Mouse (Mus musculus): ENCODE results near the gene Jam3. TPM values are rescaled to one million over a fixed set of nuclear protein-coding genes. Genes with fewer than 3 reads are reported as not detected.

Gene Jam3
- polyA plus RNA-seq, 1 experiment from 2014 or later = 50.1 TPM

- H3K27ac ChIP-seq (ENCODE audit: low read depth, low read length) = no peak overlapping the region
- no peak for ATAC-seq (replicated peaks; ENCODE audit: insufficient number of reproducible peaks, low FRiP score, low TSS enrichment)
- H3K36me3 ChIP-seq (ENCODE audit: control insufficient read depth, insufficient read depth, low read length) = no peaks in the 10 kb centered on the region
- no peaks in the 10 kb centered on the region for H3K9me3 ChIP-seq (replicated peaks; ENCODE audit: control insufficient read depth, low read length)
- 85% methylated on average over 6 of the region's 6 CpGs for WGBS (ENCODE audit: insufficient replicate concordance)
- H3K27me3 ChIP-seq (ENCODE audit: control insufficient read depth, insufficient read depth, low read length) = no peaks in the 10 kb centered on the region
- no peak overlapping the region for H3K4me2 ChIP-seq
- no peak overlapping the region for H3K4me3 ChIP-seq (ENCODE audit: low read depth, low read length)
- H3K9ac ChIP-seq (ENCODE audit: low read depth, low read length) = no peak overlapping the region
- H3K4me1 ChIP-seq (ENCODE audit: control insufficient read depth, insufficient read depth, low read length) = no peaks in the 10 kb centered on the region
These were observed 20.5 kb upstream of the Jam3 start for GRCm38 (mm10) chr9:27175682-27176081.

- no peak for ATAC-seq (replicated peaks; ENCODE audit: insufficient number of reproducible peaks, low FRiP score, low TSS enrichment)
- Histone ChIP-seq H3K4me1 (ENCODE audit: control insufficient read depth, insufficient read depth, low read length) (no peaks in the 10 kb centered on the region), H3K27me3 (ENCODE audit: control insufficient read depth, insufficient read depth, low read length) (no peaks in the 10 kb centered on the region), H3K4me3 (ENCODE audit: low read depth, low read length) (no peak overlapping the region), H3K27ac (ENCODE audit: low read depth, low read length) (no peak overlapping the region), H3K9ac (ENCODE audit: low read depth, low read length) (no peak overlapping the region), H3K4me2 (no peak overlapping the region), H3K9me3 (replicated peaks; ENCODE audit: control insufficient read depth, low read length) (no peaks in the 10 kb centered on the region), H3K36me3 (ENCODE audit: control insufficient read depth, insufficient read depth, low read length) (no peaks in the 10 kb centered on the region)
- 80% methylated on average over 13 of the region's 13 CpGs for WGBS (ENCODE audit: insufficient replicate concordance)
These were observed 20.0 kb upstream of the Jam3 start for GRCm38 (mm10) chr9:27175241-27175640.

DNA sequence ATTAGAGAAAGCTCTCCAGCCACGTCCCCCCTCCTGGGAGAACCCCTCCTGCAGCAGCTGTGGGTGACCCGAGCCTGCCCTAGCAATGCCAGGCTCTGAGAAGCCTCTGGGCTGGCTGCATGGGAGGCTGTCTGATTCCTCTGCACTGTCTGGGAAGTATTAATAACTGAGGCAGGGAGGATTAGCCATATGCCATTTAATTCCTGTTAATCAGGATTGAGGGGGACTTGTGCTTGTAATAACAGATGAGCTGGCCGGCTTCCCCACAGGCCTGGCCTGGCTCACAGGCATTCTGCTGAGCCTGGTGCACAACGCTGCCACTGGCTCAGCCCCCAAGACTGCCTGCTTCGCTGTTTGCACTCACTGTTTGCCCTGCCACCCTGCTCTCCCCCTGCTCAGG, 18.9 kb upstream of the Jam3 start:
- H3K9me3 ChIP-seq (replicated peaks; ENCODE audit: control insufficient read depth, low read length) = no peaks in the 10 kb centered on the region

GRCm38 (mm10) chr9:27173646-27174045, 18.4 kb upstream of the Jam3 start:
- H3K27ac ChIP-seq (ENCODE audit: low read depth, low read length) = no peak overlapping the region
- H3K36me3 ChIP-seq (ENCODE audit: control insufficient read depth, insufficient read depth, low read length) = no peaks in the 10 kb centered on the region
- no peak overlapping the region for H3K4me3 ChIP-seq (ENCODE audit: low read depth, low read length)
- ATAC-seq (replicated peaks; ENCODE audit: insufficient number of reproducible peaks, low FRiP score, low TSS enrichment) = no peak
- H3K9ac ChIP-seq (ENCODE audit: low read depth, low read length) = no peak overlapping the region
- 56% methylated on average over 2 of the region's 2 CpGs for WGBS (ENCODE audit: insufficient replicate concordance)
- H3K4me1 ChIP-seq (ENCODE audit: control insufficient read depth, insufficient read depth, low read length) = no peaks in the 10 kb centered on the region
- H3K9me3 ChIP-seq (replicated peaks; ENCODE audit: control insufficient read depth, low read length) = no peaks in the 10 kb centered on the region
- no peak overlapping the region for H3K4me2 ChIP-seq
- H3K27me3 ChIP-seq (ENCODE audit: control insufficient read depth, insufficient read depth, low read length) = no peaks in the 10 kb centered on the region

More for the DNA sequence above, 18.9 kb upstream of the Jam3 start:
- ATAC-seq (replicated peaks; ENCODE audit: insufficient number of reproducible peaks, low FRiP score, low TSS enrichment) = no peak
- Histone ChIP-seq H3K4me2 (no peak overlapping the region), H3K4me3 (ENCODE audit: low read depth, low read length) (no peak overlapping the region), H3K36me3 (ENCODE audit: control insufficient read depth, insufficient read depth, low read length) (no peaks in the 10 kb centered on the region), H3K27ac (ENCODE audit: low read depth, low read length) (no peak overlapping the region), H3K27me3 (ENCODE audit: control insufficient read depth, insufficient read depth, low read length) (no peaks in the 10 kb centered on the region), H3K9ac (ENCODE audit: low read depth, low read length) (no peak overlapping the region), H3K4me1 (ENCODE audit: control insufficient read depth, insufficient read depth, low read length) (no peaks in the 10 kb centered on the region)
- whole genome bisulfite sequencing (ENCODE audit: insufficient replicate concordance) = 41% methylated on average over 5 of the region's 5 CpGs

- Histone ChIP-seq H3K4me3 (ENCODE audit: low read depth, low read length) (no peak overlapping the region), H3K4me2 (no peak overlapping the region), H3K27me3 (ENCODE audit: control insufficient read depth, insufficient read depth, low read length) (no peaks in the 10 kb centered on the region), H3K4me1 (ENCODE audit: control insufficient read depth, insufficient read depth, low read length) (no peaks in the 10 kb centered on the region), H3K27ac (ENCODE audit: low read depth, low read length) (no peak overlapping the region), H3K9me3 (replicated peaks; ENCODE audit: control insufficient read depth, low read length) (no peaks in the 10 kb centered on the region), H3K9ac (ENCODE audit: low read depth, low read length) (no peak overlapping the region), H3K36me3 (ENCODE audit: control insufficient read depth, insufficient read depth, low read length) (no peaks in the 10 kb centered on the region)
- WGBS (ENCODE audit: insufficient replicate concordance) = 65% methylated on average over 6 of the region's 6 CpGs
- no peak for ATAC-seq (replicated peaks; ENCODE audit: insufficient number of reproducible peaks, low FRiP score, low TSS enrichment)
These were observed 17.6 kb upstream of the Jam3 start for GRCm38 (mm10) chr9:27172839-27173238.

- Histone ChIP-seq H3K9ac (ENCODE audit: low read depth, low read length) (no peak overlapping the region), H3K27me3 (ENCODE audit: control insufficient read depth, insufficient read depth, low read length) (no peaks in the 10 kb centered on the region), H3K9me3 (replicated peaks; ENCODE audit: control insufficient read depth, low read length) (no peaks in the 10 kb centered on the region), H3K4me1 (ENCODE audit: control insufficient read depth, insufficient read depth, low read length) (no peaks in the 10 kb centered on the region), H3K4me2 (no peak overlapping the region), H3K4me3 (ENCODE audit: low read depth, low read length) (no peak overlapping the region), H3K36me3 (ENCODE audit: control insufficient read depth, insufficient read depth, low read length) (no peaks in the 10 kb centered on the region), H3K27ac (ENCODE audit: low read depth, low read length) (no peak overlapping the region)
- WGBS (ENCODE audit: insufficient replicate concordance) = 53% methylated on average over 3 of the region's 3 CpGs
- ATAC-seq (replicated peaks; ENCODE audit: insufficient number of reproducible peaks, low FRiP score, low TSS enrichment) = no peak
These were observed 15.5 kb upstream of the Jam3 start for GRCm38 (mm10) chr9:27170726-27171125.

DNA sequence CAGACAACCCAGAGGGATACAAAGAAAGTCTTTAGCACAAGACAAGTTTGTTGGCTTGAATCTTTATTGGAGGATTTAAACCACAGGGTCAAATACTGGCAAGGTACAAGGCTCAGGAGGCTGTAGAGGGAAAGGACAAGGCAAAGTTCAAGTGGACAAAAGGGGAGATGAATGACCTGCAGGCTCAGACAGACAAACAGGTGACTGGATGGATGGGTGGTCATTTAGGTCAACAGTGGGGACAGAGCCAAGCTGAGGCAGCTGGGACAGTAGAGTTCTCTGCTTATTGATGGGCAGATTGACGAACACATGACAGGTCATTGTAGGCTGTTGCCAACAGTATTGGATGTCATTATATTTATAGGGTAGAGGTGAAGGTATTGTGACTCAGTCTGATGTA, 11.8 kb upstream of the Jam3 start:
- H3K27ac ChIP-seq (ENCODE audit: low read depth, low read length) = no peak overlapping the region
- no peaks in the 10 kb centered on the region for H3K4me1 ChIP-seq (ENCODE audit: control insufficient read depth, insufficient read depth, low read length)
- no peak overlapping the region for H3K4me3 ChIP-seq (ENCODE audit: low read depth, low read length)
- no peak overlapping the region for H3K9ac ChIP-seq (ENCODE audit: low read depth, low read length)
- no peak for ATAC-seq (replicated peaks; ENCODE audit: insufficient number of reproducible peaks, low FRiP score, low TSS enrichment)
- no peaks in the 10 kb centered on the region for H3K9me3 ChIP-seq (replicated peaks; ENCODE audit: control insufficient read depth, low read length)
- no peaks in the 10 kb centered on the region for H3K27me3 ChIP-seq (ENCODE audit: control insufficient read depth, insufficient read depth, low read length)
- no peak overlapping the region for H3K4me2 ChIP-seq
- H3K36me3 ChIP-seq (ENCODE audit: control insufficient read depth, insufficient read depth, low read length) = no peaks in the 10 kb centered on the region
- 81% methylated on average over 1 of the region's 1 CpGs for WGBS (ENCODE audit: insufficient replicate concordance)

- no peaks in the 10 kb centered on the region for H3K27me3 ChIP-seq (ENCODE audit: control insufficient read depth, insufficient read depth, low read length)
- H3K4me2 ChIP-seq = no peak overlapping the region
- H3K4me3 ChIP-seq (ENCODE audit: low read depth, low read length) = no peak overlapping the region
- no peak overlapping the region for H3K27ac ChIP-seq (ENCODE audit: low read depth, low read length)
- ATAC-seq (replicated peaks; ENCODE audit: insufficient number of reproducible peaks, low FRiP score, low TSS enrichment) = no peak
- no peaks in the 10 kb centered on the region for H3K4me1 ChIP-seq (ENCODE audit: control insufficient read depth, insufficient read depth, low read length)
- no peaks in the 10 kb centered on the region for H3K9me3 ChIP-seq (replicated peaks; ENCODE audit: control insufficient read depth, low read length)
- no peaks in the 10 kb centered on the region for H3K36me3 ChIP-seq (ENCODE audit: control insufficient read depth, insufficient read depth, low read length)
- 66% methylated on average over 3 of the region's 3 CpGs for WGBS (ENCODE audit: insufficient replicate concordance)
- no peak overlapping the region for H3K9ac ChIP-seq (ENCODE audit: low read depth, low read length)
These were observed 10.4 kb upstream of the Jam3 start for GRCm38 (mm10) chr9:27165596-27165995.

- Histone ChIP-seq H3K4me3 (ENCODE audit: low read depth, low read length) (no peak overlapping the region), H3K27ac (ENCODE audit: low read depth, low read length) (no peak overlapping the region), H3K4me2 (no peak overlapping the region), H3K4me1 (ENCODE audit: control insufficient read depth, insufficient read depth, low read length) (no peaks in the 10 kb centered on the region), H3K27me3 (ENCODE audit: control insufficient read depth, insufficient read depth, low read length) (no peaks in the 10 kb centered on the region), H3K9me3 (replicated peaks; ENCODE audit: control insufficient read depth, low read length) (no peaks in the 10 kb centered on the region), H3K9ac (ENCODE audit: low read depth, low read length) (no peak overlapping the region), H3K36me3 (ENCODE audit: control insufficient read depth, insufficient read depth, low read length) (no peaks in the 10 kb centered on the region)
- no peak for ATAC-seq (replicated peaks; ENCODE audit: insufficient number of reproducible peaks, low FRiP score, low TSS enrichment)
- whole genome bisulfite sequencing (ENCODE audit: insufficient replicate concordance) = 58% methylated on average over 2 of the region's 2 CpGs
These were observed 9.7 kb upstream of the Jam3 start for GRCm38 (mm10) chr9:27164957-27165356.

Measured in heart, embryonic 11.5 days (tissue).